Mouse (Mus musculus) adipose tissue, adult 10 weeks (tissue): ENCODE measurements around the gene Hira. TPM values are rescaled to one million over a fixed set of nuclear protein-coding genes. Genes with fewer than 3 reads are reported as not detected.

ENCODE experiments used
- polyA plus RNA-seq: library from polyadenylated mRNA; stranded (reverse); fragments of 350-450 nt; fragmentation: Illumina TruSeq; extraction: RNeasy Lipid Tissue Mini Kit (QIAGEN cat#74804); gene quantifications from one replicate; pipeline ENCODE4 v1.2.3, GENCODE M21; 2014; ENCODE audit warnings: low read depth, low replicate concordance

Gene Hira
- 32.9 TPM for polyA plus RNA-seq

DNA sequence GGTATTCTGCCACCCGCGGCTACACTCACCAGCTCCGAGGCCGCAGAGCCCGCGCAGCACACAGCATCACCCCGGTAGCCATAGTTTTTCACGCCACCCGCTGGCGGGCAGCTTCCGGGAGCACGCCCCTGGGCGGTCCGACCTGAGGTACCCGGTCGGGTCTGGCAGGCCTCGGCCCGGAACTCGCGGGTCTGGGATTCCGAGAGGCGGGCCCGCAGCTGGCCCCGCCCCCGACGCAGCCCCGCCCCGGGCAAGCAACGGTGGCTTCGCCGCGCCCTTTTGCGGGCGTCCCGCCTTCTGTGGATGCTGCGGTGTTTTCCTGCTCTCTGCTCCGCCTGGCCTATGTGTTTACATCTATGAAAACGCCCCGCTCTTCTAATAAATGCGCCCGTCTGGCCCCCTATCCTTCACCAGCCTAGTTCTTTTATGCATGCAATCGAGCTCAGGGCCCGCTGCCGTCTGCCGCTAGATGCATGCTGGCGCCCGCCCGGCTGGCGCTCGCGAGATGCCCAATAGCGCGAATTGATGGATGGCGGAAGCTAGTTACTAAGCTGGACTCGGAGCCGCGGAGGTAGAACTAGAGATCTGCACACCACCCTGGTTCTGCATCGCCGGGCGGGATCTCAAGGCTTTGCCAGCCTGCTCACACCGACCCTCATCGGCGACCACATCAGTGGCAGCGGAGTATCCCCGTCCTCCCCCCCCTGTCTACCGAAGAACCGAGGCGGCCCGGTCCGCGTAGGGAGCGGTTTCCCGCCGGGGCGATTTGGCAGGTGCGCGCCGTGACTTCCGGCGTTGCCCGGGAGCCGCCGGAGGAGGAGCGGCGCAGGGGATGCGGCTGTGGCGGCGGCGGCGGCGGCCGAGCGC, at the start of gene Hira, which contains the start of gene Mrpl40:
TSS of gene Hira (plus strand) at position 596 of the 867 bp plus-strand sequence.
TSS of gene Mrpl40 (minus strand) at position 421 of the 867 bp plus-strand sequence.

DNA sequence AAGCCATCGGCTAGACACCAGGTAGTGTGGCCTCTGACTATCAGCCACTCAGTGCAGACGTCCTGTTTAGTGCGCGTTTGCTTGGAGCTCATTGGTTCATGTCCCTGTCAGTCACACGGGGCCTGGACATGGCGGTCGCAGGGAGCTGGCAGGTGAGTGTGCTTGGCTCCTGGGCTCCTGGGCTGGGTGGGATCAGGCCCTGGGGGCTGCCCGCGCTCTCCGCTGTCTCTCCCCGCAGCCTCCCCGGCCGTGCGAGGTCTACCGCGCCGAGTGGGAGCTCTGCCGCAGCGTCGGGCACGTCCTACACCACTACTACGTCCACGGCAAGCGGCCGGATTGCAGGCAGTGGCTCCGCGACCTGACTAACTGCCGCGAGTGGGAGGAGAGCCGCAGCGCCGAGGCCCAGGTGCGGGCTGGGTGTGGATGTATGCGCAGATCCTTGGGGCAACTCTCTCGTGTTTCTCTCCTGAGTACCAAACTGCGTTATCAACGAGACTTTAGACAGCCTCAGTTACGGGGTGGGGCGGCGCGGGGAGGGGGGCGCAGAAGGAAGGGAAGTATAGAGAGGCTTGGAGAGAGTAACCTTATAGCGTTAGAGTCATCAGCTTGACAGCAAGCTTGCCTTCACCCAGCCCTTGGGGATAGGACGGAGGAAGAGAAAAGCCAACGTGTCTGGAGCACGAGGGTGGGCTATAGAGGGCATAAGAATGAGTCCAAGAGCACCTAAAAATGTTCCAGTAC, 40.2 kb upstream of the Hira start, which contains the start of the genes 2510002D24Rik and Gm28539:
TSS of gene 2510002D24Rik (plus strand) at position 111 of the 741 bp plus-strand sequence.
TSS of gene Gm28539 (plus strand) at position 117 of the 741 bp plus-strand sequence.

Other genes with a start within 250 kb of the Hira start
- 12.1 TPM for gene Sept5, start 247.1 kb upstream of the Hira start, polyA plus RNA-seq
- gene Cldn5, start 100.2 kb upstream of the Hira start, polyA plus RNA-seq, result 57.1 TPM
- gene Ufd1, start 65.3 kb upstream of the Hira start, polyA plus RNA-seq, result 67.3 TPM
- gene Cdc45, start 65.0 kb upstream of the Hira start, polyA plus RNA-seq, result 5.4 TPM
- 29.8 TPM for gene 2510002D24Rik, start 40.5 kb upstream of the Hira start, polyA plus RNA-seq
- gene Gm28539, start 40.5 kb upstream of the Hira start, polyA plus RNA-seq, result 1.3 TPM
- 41.3 TPM for gene Mrpl40, start 175 bp upstream of the Hira start, polyA plus RNA-seq